Mouse (Mus musculus): ENCODE data around the gene Zfp81. TPM values are rescaled to one million over a fixed set of nuclear protein-coding genes. Genes with fewer than 3 reads are reported as not detected.
A peak's percentile ranks its signal among the peaks of the same experiment; 100 is the strongest.
"Not testable (repeated sequence)": the region's sequence is repeated elsewhere in the genome, so short reads cannot be mapped to it uniquely, and the experiment has no call there.

Gene Zfp81
- total RNA-seq (2021), result 10 to 100 TPM; 20.9 to 21.2 TPM
- long read RNA-seq, experiment 1, full-length matches to known transcripts, result 1 of 1 reads
- long read RNA-seq, experiment 1, partial matches to known transcripts, result 0 of 1 reads
- long read RNA-seq, experiment 1, other reads (novel, unspliced or antisense), result 0 of 1 reads
- long read RNA-seq, experiment 2, partial matches to known transcripts, result 0 of 3 reads
- long read RNA-seq, experiment 2, other reads (novel, unspliced or antisense), result 2 of 3 reads

DNA sequence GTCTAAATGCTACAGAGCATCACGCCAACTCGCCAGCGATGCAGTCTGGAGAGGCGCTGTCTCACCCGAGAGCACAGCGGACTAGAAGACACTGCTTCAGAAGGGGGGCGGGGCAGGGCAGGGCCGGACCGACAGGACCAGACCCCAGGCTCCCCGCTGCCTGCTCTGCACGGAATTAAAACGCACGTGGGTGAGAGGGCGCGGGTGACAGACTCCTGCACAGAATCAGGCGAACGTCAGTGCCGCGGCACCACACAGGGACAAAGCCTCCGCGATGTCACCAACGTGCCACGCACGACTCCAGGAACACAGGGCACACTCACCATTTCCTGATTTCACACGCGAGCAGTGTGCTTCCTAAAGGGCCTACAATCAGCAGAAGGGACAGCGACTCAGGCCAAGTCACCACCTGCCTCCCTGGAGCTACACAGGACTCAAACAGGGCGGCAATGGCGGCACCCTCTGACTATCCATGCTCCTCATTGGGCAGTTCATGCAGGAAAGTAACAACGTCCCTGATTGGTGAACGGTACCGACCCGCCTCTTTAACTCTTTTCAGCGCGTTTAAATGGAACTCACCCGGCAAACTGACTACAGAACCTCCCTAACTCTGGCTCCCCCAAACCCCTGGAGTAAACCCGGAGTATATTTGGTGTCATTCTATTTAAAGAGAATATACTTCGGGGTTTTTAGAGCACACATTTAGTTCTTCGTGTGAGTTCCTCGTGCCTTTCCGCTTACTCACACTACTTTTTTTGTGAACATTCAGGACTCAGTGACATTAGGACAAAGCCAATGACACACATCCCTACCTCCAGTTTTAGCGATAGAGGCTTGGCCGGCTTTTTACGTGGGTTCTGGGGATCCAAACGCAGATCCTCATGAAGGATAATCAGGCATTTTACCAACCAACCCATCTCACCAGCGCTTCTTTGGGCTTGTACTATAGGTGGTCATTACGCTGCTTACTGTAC lies at the start of gene Zfp81:
Zfp81 (minus strand) TSS at position 468 of the 974 bp plus-strand sequence.
- DNase-seq (ENCODE audit: low spot score in 2 of 2), result peak; percentile 88 to 93

DNA sequence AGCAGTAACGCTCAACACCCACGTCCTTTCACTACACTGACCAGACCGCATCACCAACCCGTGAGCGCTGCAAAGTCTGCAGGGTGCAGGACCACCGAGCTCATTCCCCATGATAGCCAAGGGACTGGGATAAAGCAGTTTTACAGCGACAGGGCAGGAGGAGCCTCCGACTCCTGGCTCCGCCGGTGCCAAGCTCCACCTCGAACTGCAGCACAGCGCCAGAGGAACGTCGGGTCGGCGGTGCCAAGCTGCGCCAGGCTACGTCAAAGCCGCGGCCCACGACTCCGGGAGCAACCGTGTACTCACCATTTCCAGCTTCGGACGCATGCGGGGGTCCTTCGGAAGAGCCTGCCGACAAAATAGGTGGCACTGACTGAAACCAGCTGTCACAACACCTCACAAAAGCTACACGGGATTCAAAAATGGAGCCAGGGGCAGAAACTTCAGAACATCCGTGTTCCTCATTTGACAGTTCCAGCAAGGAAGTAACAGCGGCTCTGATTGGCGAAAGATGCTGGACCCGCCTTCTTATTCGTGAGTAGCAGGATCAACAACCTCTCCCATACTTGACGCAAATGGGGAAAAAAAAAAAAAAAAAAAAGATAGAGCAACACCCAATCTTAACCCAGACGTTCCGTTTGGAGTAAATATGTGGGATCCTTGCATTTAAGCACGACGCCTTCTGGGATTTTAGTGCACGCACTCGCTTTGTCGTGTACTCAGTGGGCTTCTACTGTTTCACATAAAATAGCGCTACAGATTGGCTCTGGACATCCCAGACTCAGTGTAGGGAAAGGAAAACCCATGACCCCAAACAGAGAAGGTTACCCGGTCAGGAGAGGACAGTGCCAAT lies 35.7 kb upstream of the Zfp81 start, which contains the start of gene Zfp101:
Zfp101 (minus strand) TSS at position 460 of the 853 bp plus-strand sequence.
- DNase-seq (ENCODE audit: low spot score in 2 of 2), result peak; percentile 87 to 96

DNA sequence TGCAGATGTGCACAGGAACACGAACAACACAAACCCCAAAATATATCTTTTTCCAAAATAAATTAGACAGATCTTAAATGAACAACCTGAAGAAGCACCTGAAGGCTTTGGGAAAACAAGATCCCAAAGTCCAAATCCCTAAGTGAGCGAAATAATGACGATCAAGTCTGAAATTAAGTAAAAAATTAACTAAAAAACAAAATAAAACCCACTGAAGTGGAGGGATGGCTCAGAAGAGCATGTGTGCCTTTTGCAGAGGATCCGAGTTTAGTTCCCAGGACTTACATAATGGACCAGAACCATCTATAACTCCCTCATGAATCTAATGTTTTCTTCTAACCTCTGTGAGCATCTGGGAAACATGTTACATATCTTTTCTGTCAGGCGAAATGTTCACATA lies 33.6 kb upstream of the Zfp81 start:
- DNase-seq (ENCODE audit: low spot score in 2 of 2), result no peak

DNA sequence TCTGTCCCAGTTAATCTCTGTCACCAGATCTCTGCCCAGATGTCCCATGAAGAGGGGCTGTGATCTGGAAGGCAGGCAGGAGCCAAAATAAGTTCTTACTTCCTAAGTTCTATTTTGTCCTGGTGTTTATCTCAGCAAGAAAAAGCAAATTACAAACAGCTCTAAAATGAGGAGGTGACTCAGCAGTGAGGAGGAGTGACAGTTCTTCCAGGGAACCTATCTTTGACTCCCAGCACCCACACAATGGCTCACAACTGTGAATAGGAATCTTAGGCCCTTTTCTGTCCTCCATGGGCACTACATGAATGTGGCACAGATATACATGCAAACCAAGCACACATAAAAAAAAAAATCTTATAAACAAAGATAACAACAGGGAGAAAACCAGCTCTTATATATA lies 27.0 kb upstream of the Zfp81 start:
- no peak for DNase-seq (ENCODE audit: low spot score in 2 of 2)

DNA sequence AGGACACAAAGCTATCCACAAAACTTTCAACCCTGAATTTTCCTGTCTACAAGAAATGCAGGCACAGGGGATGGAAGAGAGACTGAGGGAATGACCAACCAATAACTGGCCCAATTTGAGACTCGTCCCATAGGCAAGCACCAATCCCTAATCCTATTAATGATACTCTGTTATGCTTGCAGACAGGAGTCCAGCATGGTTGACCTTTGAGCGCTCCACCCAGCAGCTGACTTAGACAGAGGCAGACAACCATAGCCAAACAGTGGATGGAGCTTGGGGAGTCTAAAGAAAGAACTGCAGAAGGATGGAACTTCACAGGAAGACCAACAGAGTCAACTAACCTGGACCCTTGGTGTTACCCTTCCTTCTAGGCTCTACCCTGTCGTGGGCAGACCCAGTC lies 14.1 kb upstream of the Zfp81 start:
- no peak for DNase-seq (ENCODE audit: low spot score in 2 of 2)

DNA sequence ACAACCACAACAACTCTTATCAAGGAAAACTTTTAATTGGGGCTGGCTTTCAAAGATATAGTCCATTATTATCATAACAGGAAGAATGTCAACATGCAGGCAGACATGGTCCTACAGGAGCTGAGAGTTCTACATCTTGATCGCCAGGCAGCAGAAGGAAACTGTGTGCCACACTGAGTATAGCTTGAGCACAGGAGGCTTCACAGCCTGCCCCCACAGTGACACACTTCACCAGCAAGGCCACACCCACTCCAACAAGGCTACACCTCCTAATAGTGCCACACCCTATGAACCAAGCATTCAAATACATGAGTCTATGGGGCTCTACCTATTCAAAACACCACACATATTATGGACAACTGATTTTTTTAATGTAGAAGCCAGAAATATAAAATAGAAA lies 5.7 kb downstream of the Zfp81 start:
- no peak for DNase-seq (ENCODE audit: low spot score in 2 of 2)

DNA sequence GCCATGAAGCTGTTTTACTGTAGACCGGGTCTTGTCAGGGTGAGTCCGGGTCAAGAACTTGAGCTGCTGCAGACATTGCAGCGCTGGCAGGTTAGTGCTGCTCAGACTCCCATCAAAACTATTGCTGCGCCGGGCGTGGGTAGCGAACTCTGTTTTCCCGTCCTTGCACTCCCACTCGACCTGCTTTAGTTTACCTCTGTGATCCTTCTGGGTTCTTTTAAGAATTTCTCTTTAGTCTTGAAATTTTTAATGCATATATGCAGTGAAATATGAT lies 68.9 kb downstream of the Zfp81 start:
- DNase-seq (ENCODE audit: low spot score in 2 of 2), result not testable (repeated sequence)

DNA sequence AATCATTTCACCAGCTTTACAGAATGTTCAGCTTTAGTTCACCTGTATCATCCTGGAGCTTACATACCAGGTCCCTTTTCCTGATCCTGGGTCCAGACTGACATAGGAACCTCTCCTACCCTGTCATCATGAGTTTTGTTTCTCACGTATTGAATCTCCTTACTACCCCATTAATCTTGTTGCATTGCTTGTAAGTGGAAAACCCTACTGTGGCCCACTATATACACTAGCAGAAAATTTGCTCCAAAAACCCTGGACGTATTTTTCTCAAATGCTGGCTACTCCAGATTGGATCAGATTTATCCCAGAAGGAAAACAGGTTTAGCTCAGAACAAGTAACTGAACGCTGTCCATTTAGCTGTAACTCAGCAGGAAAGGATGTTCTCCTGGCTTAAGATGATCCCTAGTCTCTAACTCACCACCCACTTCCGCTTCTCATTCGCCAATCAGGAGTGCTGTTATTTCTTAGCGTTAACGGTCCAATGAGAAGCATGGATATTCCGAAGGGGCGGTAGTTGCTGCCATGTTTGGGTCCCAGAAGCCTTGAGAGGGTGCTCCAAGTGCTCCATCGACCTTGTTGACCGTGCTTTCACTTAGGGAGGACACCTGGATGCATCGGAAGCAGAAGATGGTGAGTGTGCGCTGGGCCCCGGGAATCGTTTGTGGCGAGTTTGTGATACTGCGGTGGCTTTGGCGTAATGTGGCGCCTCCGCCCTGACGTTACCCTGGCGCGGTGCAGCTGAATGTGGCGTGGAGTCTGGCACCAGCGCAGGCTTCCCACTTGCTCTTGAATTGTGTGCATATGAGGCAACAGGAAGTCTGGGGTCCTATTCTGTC lies 69.4 kb downstream of the Zfp81 start, which contains the start of gene Zfp955b:
Zfp955b (plus strand) TSS at position 506 of the 837 bp plus-strand sequence.
- not testable (repeated sequence) for DNase-seq (ENCODE audit: low spot score in 2 of 2)

Other genes starting within 250 kb of the Zfp81 start
- 1 to 10 TPM; 1.2 to 1.4 TPM for gene Morc2b, start 219.2 kb downstream of the Zfp81 start, total RNA-seq (2021)
- gene Olfr55, start 190.4 kb downstream of the Zfp81 start, total RNA-seq (2021), result not detected
- not detected for gene Olfr239, start 167.6 kb downstream of the Zfp81 start, total RNA-seq (2021)
- under 1 TPM; 0.53 to 0.79 TPM for gene Olfr1564, start 137.2 kb downstream of the Zfp81 start, total RNA-seq (2021)
- 10 to 100 TPM; 10.7 to 11.9 TPM for gene Zfp955a, start 103.7 kb downstream of the Zfp81 start, total RNA-seq (2021)
- under 1 TPM in 1 of 2 experiments, not detected in 1; 0.05 TPM for gene Olfr63, start 94.2 kb downstream of the Zfp81 start, total RNA-seq (2021)
- 10 to 100 TPM; 26.8 to 31.8 TPM for gene Zfp955b, start 69.3 kb downstream of the Zfp81 start, total RNA-seq (2021)
- gene Zfp101, start 35.8 kb upstream of the Zfp81 start, total RNA-seq (2021), result 10 to 100 TPM in 1 of 2 experiments, 1 to 10 TPM in 1; 9.3 to 12.1 TPM
- under 1 TPM in 1 of 2 experiments, not detected in 1; 0.29 TPM for gene Actl9, start 74.0 kb upstream of the Zfp81 start, total RNA-seq (2021)
- gene Adamts10, start 165.3 kb upstream of the Zfp81 start, total RNA-seq (2021), result 10 to 100 TPM; 33.4 to 34.1 TPM
- gene Myo1f, start 196.8 kb upstream of the Zfp81 start, total RNA-seq (2021), result 1 to 10 TPM; 1.5 to 2.6 TPM